Mouse (Mus musculus) left cerebral cortex, postnatal 10 days (tissue): Measurements from ENCODE around the gene Spats2l. TPM values are rescaled to one million over a fixed set of nuclear protein-coding genes. Genes with fewer than 3 reads are reported as not detected.
A peak's percentile ranks its signal among the peaks of the same experiment; 100 is the strongest.

Experiments
- DNase-seq, 2 experiments: peaks; one replicate each; pipeline ENCODE4 v3.0.0; 2021 to 2022; ENCODE audit warnings: low spot score in 2 of 2, mixed read lengths in 1 of 2; ENCODE audit errors: extremely low spot score in 1 of 2
- intact Hi-C: fragments of 180-260 bp; cut with DNase I; formaldehyde crosslinking; loops from one replicate; pipeline ENCODE4 v1.15.1; 2025
- total RNA-seq, 2 experiments: library from RNA; stranded (reverse); gene quantifications; 2 replicates each; pipeline ENCODE4 v1.2.3; 2021

The Spats2l gene
- total RNA-seq, 2 experiments from 2014 or later: 49.3 to 54.6 TPM

GRCm38 (mm10) chr1:57947552-57948347, 173.8 kb downstream of the Spats2l start:
- no peak for DNase-seq
- intact Hi-C loops: loop anchor here (2.0 kb wide), 1 partner anchor 519 kb away; no protein-coding TSS in a partner anchor

GRCm38 (mm10) chr1:57949195-57949594, 175.2 kb downstream of the Spats2l start:
- DNase-seq: no peak
- intact Hi-C loops: loop anchor here (2.0 kb wide), 1 partner anchor 520 kb away; no protein-coding TSS in a partner anchor

- intact Hi-C loops: loop anchor here (2.0 kb wide), 1 partner anchor 521 kb away; no protein-coding TSS in a partner anchor
These were observed 175.8 kb downstream of the Spats2l start for GRCm38 (mm10) chr1:57949716-57950115.

GRCm38 (mm10) chr1:57952509-57952908, 178.5 kb downstream of the Spats2l start:
- intact Hi-C loops: no loop called here
- DNase-seq: no peak

More at GRCm38 (mm10) chr1:57949716-57950115, 175.8 kb downstream of the Spats2l start:
- DNase-seq: no peak

GRCm38 (mm10) chr1:57953586-57954375, 179.8 kb downstream of the Spats2l start:
- intact Hi-C loops: no loop called here

GRCm38 (mm10) chr1:57954376-57954765, 180.4 kb downstream of the Spats2l start:
- no peak for DNase-seq
- intact Hi-C loops: no loop called here

More at GRCm38 (mm10) chr1:57953586-57954375, 179.8 kb downstream of the Spats2l start:
- DNase-seq: no peak

GRCm38 (mm10) chr1:57955774-57956173, 181.8 kb downstream of the Spats2l start:
- intact Hi-C loops: no loop called here
- DNase-seq: no peak

GRCm38 (mm10) chr1:57969327-57970271, 195.6 kb downstream of the Spats2l start:
- DNase-seq: peak; percentile 94 to 97
- intact Hi-C loops: no loop called here

- no peak for DNase-seq
- intact Hi-C loops: no loop called here
These were observed 197.6 kb downstream of the Spats2l start for GRCm38 (mm10) chr1:57971588-57971987.

- no peak for DNase-seq
- intact Hi-C loops: no loop called here
These were observed 202.9 kb downstream of the Spats2l start for GRCm38 (mm10) chr1:57976860-57977259.

- no peak for DNase-seq
- intact Hi-C loops: no loop called here
These were observed 215.2 kb downstream of the Spats2l start for GRCm38 (mm10) chr1:57989052-57989600.

GRCm38 (mm10) chr1:57991277-57991676, 217.3 kb downstream of the Spats2l start:
- intact Hi-C loops: no loop called here
- no peak for DNase-seq

- DNase-seq: peak; percentile 87 to 97
- intact Hi-C loops: no loop called here
These were observed 221.6 kb downstream of the Spats2l start, which contains the start of gene Sgo2a for GRCm38 (mm10) chr1:57995432-57996132. Gene Sgo2a, plus strand, starts transcription at chr1:57995971.

GRCm38 (mm10) chr1:57996133-57996615, 222.2 kb downstream of the Spats2l start:
- no peak for DNase-seq
- intact Hi-C loops: no loop called here
